Mouse (Mus musculus) CD4-positive, CD25-positive, alpha-beta regulatory T cell, adult 4 months (primary cell): ENCODE results near the gene Nudt16l1. TPM values are rescaled to one million over a fixed set of nuclear protein-coding genes. Genes with fewer than 3 reads are reported as not detected.

ENCODE experiments used
- ATAC-seq: one replicate; pipeline ENCODE4 v1.8.0; 2017
- polyA plus RNA-seq, 2 experiments: library from polyadenylated mRNA; unstranded; fragments of 100-300 nt; shearing (Covaris generic); gene quantifications; one replicate each; pipeline ENCODE4 v1.2.1; 2017

The Nudt16l1 gene
- polyA plus RNA-seq, 2 experiments from 2014 or later = 92.1 to 106 TPM

DNA sequence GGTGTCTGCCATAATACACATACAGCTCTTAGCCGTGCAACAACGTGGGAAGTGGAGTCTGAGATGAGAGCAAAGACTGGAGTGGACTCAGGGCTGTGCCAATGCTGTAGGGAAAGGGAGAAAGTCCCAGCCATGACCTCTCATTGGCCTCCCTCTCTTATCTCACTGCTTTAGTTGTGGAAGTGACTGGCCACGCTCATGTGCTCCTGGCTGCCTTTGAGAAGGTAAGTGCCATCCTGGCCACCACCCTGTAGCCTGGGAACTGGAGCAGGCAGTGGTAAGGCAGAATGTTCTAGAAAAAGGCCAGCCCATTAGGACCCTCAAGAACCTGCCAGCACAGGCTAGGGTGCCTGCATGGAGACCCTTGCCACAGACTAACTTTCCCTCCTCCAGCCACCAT lies 22.6 kb upstream of the Nudt16l1 start:
- ATAC-seq = no peak

DNA sequence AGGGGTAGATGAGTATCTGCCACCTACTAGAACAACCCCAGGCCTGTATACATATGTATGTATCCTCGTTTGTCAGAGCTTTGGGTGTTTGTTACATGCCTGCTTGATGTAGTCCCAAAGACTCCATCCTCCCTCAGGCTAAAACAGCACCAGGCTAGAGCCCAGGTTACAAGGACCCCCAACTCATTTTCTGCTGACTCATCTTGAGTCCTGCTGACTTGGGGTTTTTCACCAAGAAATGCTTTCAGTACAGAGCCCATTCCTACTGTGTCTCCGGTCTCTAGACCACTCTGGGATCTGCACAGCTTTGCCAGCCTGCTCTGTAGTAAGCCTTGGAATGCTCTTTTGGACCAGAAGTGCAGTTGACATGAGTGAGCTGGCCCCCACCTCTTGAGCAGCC lies 22.0 kb upstream of the Nudt16l1 start:
- no peak for ATAC-seq

DNA sequence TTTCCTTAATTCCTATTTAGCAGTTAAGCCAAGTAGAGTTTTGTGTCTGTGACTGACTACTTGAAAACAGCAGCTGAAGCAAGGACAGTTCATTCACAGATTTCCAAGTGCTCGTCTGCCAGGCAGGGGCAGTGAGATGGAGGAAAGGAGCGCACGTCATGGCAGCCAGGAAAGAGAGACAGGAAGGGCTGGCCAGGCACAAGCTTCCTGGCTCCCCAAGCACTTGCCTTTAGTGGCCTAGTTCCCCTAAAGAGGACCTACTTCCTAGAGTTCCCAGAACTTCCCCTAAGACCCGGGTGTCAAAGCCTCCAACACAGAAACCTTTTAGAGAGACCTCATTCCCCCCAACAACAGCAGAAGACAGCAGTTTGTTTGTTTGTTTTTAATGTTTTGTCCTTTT lies 18.0 kb upstream of the Nudt16l1 start:
- no peak for ATAC-seq

DNA sequence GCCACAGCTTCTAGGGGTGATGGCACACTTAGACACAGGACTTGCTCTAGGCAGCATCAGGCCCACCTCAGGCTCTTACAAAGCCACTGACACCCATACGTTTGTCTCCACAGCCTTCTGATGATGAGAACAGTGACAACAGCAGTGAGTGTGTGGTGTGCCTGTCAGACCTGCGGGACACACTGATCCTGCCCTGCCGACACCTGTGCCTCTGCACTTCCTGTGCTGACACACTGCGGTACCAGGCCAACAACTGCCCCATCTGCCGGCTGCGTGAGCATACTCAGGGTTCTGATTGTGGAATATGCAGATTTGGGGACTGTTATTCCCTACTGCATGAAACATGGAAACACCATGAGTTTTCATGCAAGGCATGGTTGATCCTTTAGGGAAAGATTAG lies 16.1 kb upstream of the Nudt16l1 start:
- no peak for ATAC-seq

DNA sequence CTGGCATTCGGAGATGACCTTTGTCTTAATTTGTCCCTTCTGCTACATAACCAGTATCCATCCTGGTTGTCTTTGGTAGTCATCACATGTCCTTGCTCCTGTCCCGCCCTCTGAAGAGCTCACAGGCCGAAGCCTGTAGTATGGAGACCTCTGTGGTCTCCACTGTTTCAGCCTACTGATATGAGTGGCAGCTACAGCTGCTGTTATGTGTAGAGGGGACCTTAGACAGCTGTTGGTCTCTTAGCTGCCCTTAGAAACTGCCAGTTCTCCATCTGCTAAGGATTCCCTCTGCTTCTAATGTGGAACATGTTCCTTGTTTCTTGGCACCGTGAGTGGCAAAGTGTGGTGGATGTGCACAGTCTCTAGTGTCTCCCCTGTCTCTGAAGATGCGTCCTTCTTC lies 14.6 kb upstream of the Nudt16l1 start:
- ATAC-seq = no peak

DNA sequence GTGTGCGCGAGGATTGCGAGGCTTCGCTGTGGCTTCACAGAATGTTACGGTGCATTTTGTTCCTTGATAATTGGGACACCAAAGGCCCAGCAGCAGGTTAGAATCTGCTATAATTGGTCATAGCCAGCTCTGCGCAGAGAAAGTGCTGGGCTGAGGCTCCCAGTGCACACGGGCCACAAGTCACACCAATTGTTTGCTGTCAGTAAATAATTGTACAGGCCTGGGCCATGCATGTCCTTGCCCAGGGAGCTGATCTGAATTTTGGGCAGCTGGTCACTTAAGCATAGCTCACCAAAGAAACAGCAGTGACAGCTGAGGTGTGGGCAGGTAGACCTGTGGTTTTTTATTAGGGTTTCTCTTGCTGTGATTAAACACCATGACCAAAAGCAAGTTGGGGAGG lies 10.6 kb upstream of the Nudt16l1 start:
- ATAC-seq = no peak

DNA sequence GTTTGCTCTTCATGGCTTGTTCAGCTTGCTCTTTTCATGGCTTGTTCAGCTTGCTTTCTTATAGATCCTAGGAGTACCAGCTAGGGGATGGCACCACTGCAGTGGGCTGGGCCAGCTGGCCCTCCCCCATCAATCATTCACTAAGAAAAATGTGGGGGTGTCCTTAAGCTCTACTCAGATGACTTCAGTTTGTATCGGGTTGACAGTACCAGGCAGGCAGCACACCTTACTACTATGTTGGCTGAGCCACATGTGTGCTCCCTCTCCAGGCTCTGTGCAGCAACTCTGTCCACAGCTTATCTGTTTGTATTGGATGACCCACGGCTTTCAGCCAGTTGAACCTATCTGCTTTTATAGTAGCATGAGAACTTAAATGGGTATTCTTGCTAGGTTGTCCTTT lies 10.1 kb upstream of the Nudt16l1 start:
- ATAC-seq = no peak

DNA sequence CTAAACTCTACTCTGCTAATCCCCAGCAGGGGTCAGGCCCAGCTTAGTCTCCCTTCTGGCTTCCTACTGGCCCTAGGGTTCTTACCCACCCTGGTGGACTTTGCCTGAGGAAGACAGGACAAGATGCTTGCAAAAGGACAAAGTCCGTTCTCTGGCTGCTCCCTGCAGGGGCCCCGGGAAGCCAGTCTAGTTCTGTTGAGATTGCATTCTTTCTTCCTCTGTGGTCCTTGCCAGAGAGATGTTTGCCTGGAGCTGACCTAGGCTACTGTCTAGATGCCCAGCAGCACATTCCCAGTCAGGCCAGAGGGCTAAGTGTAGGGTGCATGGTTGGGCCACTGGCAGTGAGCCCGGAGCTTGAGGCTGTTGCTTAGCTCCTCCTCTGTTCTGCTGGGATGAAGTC lies 6.1 kb upstream of the Nudt16l1 start:
- ATAC-seq = no peak

DNA sequence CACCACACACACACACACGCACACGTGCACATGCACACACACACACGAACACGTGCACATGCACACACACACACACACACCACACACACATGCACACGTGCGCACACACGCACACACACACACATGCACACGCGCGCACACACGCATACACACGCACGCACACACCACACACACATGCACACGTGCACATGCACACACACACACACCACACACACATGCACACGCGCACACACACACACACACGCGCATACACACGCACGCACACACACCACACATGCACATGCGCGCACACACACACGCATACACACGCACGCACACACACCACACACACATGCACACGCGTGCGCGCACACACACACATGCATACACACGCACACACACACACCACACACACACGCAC lies 3.1 kb upstream of the Nudt16l1 start:
- ATAC-seq = no peak

DNA sequence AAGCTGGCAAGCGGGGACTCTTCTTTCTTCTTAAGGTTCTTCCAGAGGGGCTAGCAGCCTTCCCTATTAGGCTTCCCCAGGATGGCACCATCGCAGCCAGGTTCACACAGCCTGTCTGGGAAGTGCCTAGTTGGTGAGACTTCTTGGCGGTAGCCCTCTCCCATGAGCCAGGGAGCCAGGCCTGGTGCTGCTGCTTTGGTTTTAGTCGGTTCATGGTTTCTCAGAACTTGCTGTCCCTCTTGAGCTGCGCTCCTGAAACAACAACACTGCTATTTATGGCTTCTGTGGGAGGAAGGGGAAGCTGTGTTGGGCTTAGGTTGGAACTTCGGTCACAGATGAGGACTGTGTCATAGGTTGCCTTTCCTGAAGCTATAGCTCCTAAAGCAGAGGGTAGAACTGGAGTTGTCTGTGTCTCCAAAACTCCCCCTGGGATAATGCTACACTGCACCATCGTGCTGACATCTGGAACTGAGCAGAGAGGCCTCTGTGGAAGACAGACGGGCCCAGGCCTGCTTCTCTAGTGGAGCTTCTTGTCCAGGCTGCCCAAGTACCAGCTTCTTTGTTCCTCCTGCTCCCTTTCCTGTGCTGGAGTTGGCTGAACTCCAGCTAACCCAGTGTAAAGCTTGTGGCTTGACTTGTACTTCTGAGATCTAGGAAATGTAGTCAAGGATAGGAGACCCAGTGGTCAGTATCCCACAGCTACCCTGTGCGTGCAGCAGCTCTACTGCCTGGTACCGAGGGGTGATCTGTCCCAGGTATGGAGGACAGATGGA lies 2.4 kb upstream of the Nudt16l1 start:
- no peak for ATAC-seq

DNA sequence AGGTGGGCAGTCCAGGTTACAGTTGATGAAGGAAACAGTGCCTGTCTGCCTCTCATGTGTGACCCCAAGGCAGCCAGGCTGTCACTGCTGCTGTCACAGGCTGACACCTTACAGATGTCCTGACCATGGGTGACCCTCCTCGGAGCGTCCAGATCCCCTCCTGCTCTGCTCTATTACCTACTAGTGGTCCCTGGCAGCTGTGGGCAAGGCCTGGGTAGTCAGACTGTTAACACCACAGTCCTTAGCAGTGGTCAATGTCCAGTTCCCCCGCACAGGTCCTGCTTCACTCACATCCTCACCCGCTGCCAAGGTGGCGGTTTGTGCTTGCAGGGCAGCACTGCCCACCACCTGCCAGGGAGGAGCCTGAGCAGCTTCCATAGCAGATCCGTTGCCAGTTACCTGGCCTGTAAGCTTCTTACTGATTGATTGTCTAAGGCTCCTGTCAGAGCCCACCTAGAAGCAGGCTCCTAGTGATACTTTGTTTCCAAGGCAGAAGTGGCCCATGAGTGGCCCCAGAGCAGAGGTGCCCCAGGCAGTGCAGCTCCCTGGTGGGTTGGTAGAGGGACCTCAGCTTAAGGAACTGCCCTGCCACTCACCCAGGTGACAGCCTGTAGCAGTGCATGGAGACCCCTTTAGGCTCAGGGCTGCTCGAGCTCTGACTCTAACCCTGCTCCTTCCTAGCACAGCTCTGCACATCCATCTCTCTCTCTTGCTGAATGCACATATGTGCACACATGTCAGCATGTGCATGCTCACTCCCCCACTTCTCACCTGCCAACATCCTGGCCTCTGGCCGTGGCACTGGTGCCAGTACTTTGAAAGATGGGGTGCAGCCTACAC lies 990 bp upstream of the Nudt16l1 start:
- ATAC-seq = no peak

DNA sequence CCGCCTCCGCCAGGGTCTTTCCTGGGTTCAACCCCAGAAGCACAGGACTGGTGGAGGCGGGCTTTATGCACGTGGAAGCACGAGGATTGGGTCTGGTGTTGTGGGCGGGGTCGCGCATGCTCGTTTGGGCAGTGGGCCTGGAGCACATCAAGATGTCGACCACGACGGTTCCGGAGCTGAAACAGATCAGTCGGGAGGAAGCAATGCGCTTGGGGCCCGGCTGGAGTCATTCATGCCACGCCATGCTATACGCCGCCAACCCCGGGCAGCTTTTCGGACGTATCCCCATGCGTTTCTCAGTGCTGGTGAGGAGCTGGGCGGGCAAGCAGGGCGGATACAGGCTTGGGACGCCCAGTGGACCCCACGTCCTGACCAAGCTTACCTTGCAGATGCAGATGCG lies 428 bp downstream of the Nudt16l1 start:
- peak; percentile 97 for ATAC-seq

DNA sequence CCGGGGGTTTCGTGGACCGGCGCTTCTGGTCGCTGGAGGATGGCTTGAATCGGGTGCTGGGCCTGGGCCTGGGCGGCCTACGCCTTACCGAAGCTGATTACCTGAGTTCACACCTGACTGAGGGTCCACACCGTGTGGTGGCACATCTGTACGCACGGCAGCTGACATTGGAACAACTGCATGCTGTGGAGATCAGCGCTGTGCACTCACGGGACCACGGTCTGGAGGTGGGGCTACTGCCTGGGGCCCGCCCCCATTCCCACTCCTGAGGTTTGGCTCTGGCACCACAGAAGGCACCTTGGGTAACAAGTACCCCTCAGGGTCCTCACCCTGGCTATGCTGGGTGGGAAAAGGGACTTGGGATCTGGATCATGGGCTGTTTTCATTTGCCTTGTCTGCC lies 851 bp downstream of the Nudt16l1 start:
- ATAC-seq = peak; percentile 5

DNA sequence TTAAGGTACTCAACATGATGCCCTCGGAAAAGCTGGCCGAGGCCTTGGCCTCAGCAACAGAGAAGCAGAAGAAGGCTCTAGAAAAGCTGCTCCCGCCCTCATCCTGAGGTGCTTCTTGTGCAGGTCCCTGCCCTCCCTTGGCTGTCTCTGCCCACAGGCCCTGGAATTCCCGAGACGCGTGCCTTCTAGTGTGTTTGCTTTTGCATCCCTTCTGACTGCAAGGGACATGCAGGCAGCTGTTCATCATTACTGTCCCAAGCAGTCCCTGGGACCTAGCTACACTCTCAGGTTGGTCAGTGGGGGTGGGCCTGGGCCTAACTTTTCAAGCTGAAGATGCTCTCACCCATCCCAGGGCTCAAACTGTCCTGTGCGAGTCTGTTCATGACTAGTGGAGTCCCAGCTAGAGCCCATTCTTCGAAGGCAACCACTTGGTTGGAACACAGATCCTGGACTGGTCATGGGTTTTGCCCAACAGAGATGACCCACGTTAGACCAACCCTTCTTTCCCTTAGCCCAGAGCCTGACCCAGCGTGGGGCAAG lies 1.8 kb downstream of the Nudt16l1 start:
- ATAC-seq = no peak

DNA sequence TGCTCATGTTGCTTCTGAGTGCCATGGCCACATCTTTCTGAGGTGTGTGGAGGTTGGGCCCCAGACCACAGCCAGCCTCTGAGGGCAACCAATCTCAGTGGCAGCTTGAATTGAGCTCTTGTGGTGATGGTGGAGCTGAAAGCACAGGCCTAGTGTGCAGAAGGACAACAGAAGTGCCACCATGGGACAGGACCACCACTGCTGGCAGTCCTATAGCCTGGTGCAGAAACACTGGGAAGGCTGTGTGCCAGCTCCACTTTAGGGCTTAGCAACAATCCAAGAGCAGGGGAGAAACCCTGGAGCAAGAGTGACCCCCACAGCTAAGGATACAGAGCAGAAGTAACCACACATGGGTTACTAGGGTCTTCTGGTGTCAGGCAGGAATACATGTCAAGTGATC lies 2.5 kb downstream of the Nudt16l1 start:
- ATAC-seq = no peak

DNA sequence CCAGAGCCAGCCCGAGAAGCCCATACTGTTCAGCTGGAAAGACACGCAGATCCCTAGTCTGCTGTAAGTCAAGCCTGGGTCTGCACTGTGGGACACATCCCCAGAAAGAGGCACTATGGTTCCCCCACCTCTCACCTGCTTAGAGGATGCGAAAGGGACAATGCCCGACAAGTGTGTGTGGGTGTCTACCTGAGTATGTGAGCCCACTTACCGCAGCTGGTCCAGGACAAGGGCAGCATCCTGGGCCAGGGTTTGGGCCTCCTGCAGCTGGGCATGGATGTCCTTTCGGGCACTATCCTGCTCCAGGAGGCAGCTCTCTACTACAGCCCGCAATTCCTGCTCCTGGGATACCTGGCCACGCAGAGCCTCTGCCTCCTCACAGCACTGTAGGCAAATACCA lies 4.3 kb downstream of the Nudt16l1 start:
- ATAC-seq = no peak

DNA sequence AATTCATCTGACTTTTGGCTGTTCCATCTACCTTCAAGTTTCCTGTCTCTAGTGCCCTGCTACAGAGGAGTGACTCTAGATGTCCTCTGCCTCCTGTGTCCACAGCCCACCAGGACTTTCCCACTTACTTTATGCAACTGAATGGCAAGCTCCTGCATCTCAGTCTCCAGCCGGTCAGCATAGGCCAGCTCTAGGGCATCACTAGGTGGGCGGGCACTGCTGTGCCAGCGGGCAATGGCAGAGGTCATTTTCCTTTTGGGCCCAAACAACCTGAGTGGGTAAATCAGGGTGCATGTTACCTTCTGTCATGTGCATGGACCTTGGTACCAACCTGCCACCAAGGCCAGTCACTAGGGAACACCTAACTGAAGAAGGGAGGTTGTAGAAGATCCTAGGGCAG lies 4.9 kb downstream of the Nudt16l1 start:
- no peak for ATAC-seq

DNA sequence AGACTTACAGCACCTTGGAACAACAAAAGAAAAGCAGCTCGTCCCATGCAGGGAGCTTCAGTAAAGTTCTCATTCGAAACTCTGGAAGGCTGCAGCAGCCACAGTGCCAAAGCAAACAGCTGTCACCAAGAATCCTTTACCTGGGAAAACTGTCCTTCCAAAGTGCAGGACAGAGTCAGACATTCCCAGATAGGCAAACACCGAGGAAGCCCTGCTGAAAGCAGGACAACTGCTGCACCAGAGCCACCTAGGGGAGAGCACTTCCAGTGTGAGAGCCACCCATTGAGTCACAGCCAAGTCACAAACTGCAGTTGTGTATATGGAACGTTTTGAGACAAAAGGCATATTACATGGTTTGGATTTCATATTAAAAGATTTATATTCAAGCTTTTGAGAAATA lies 6.9 kb downstream of the Nudt16l1 start:
- ATAC-seq = no peak

DNA sequence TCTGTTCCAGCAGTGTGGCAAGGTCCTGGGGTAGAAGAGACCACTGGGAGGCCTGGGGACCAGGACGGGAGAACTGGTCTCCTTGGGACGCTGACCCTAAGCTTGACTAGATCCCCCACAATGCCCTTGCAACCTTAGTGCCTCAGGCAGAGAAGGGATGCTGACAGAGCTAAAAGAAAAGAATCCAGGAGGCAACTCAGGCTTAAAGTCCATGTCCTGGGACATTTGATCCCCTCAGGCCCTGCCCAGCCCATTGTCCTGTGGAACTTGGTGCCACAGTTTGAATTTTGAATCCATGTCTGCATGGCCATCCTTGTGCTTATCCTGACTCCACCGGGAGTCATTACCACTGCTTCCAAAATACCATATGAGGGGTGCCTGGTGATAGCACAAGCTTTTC lies 7.6 kb downstream of the Nudt16l1 start:
- no peak for ATAC-seq

DNA sequence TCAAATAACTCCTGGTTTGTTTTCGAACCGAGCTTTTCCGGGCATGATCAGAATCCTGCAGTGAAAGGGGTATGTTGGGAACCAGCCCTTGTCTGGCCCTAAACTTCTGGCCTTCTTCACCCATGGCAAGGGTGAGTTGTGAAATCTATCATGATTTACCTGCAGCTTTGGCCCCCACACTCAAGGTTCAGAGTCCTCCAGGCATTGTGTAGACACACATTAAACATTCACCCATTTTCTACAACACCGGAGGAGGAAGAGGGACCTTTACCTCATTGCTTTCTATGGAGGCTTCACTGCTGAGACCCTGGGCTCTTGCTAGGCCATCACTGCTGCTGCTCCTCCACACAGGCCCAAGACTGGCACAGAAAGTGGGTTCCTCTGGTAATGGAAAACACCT lies 8.8 kb downstream of the Nudt16l1 start:
- ATAC-seq = no peak

DNA sequence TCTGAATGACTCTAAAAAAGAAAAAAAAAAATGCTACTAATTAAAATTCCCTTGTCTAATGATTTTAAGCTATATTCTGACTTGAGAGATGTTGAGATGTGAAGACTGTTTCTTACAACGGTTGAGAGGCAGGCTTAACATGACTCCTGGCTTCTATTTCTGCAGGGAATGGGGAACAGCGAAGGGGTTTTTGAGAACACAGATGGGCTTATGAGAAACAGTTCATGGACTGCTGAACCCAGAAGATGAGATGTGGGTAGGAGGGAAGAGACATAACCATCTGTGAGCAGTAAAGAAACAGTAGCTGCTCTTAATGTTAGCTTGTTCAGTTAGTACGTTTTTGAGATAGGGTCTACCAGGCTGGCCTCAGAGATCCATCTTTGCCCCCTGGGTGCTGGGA lies 18.0 kb downstream of the Nudt16l1 start:
- no peak for ATAC-seq

DNA sequence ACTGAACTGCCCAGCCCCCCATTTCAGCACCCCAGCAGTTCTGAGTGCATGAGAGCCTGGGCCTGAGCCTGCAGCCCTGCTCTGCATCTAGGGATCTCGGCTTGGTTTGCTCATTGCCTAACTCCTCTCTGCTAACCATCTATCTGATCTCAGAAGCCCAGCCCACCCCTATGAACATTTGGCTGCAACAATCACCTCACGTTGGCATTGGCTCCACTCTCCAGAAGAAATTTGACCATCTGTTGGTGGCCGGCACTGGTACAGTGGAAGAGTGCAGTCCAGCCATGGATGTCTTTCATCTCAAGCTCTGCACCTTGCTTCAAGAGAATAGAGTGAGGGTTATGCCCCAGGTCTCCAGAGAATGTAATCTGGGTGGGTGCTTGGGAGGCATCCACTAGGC lies 18.9 kb downstream of the Nudt16l1 start:
- no peak for ATAC-seq

DNA sequence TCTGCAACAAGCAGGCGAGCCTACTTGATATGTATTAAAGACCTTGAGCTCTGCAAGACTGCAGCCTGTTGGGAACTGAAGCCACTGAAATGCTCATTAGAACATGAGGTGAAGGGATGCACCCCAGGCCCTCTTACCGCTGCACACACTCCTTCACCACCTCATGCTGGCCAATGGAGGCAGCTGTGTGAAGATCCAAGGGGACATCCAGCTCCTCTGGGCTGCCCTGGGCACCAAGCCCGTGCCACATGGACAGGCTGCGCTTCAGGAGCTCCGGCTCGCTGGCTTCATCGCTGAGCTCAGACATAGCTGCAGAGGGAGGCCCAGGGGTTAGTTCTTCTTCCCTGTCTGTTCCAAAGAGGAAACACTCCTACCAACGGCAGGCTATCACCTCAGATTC lies 21.7 kb downstream of the Nudt16l1 start:
- ATAC-seq = no peak

DNA sequence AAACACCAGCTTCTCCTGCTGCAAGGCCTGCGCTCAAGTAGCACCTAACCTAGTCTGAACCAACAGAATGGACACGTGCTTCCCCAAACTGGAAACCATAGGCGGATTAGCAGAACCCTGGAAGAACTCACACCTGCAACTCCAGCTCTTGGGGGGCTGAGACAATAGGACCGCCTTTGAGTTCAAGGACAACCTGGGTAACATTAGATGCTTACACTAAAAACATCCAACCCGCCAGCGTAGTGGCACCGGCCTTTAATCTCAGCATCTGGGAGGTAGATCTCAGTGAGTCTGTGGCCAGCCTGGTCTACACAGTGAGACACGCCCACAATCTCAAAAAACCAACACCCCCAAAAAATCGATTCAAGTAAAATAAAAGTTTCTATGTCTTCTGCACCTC lies 24.8 kb downstream of the Nudt16l1 start:
- ATAC-seq = no peak
